Mouse (Mus musculus): Measurements from ENCODE around the gene Yif1b.
A peak's percentile ranks its signal among the peaks of the same experiment; 100 is the strongest.
"Not testable (repeated sequence)": the region's sequence is repeated elsewhere in the genome, so short reads cannot be mapped to it uniquely, and the experiment has no call there.

Gene Yif1b

DNA sequence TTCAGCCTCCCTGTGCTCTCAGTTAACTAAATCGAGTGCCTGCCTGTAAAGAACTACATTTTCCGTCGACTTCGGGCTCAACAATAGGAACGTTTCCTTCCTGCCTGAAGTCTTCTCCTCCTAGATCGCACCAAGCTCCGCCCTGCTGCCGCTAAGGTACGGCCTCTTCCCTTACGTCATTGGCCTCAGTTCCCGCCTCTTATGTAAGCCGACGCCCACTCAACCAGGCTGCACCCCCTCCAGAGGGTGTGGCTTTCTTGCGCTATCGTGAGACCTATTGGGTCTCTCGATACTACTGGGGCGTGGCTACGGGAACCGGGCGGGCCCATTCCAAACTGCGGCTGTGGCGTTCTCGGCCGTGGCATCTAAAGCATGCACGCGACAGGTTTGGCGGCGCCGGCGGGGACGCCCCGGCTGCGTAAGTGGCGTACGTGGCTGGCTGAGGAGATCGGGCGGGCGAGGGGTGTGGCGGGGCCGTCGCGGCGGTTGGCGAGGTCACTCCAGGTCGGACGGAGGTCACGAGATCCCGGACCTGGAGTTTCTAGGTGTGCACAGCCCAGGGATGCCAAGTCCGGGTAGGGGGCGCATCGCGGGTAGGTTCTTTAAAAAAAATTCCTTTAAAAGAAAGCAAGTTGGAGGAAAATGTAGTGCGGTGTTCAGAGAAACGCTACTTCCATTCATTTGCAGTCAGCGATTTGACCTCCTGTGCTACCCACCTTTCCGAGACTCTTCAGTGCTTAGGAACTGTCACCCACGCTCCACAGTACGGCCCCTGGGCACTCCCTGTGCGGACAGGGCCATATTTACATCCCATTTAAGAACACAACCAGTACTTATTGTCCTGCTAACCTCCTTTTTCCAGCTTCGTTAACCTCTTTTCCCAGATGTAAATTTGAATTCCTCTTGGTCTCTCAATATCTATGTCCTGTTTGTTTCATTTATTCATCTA lies at the start of gene Yif1b:
Gene Yif1b (plus strand): TSS at position 311 of the 949 bp plus-strand sequence.
- DNase-seq (ENCODE audit: low read depth, low spot score): peak; percentile 100

DNA sequence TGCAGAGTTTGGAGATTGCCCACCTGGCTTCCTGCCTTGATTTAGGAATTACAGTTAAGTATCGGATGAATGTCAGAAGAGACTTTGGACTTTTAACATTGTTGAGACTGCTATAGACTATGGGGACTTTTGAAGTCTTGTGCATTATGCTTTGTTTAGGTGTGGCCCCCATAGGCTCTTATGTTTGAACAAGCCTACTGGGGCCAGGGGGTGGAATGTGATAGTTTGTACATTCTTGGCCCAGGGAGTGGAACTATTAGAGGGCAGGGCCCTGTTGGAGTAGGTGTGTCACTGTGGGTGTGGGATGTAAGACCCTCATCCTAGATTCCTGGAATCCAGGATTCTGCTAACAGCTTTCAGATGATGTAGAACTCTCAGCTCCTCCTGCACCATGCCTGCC lies 43.9 kb upstream of the Yif1b start:
- not testable (repeated sequence) for DNase-seq (ENCODE audit: low read depth, low spot score)

DNA sequence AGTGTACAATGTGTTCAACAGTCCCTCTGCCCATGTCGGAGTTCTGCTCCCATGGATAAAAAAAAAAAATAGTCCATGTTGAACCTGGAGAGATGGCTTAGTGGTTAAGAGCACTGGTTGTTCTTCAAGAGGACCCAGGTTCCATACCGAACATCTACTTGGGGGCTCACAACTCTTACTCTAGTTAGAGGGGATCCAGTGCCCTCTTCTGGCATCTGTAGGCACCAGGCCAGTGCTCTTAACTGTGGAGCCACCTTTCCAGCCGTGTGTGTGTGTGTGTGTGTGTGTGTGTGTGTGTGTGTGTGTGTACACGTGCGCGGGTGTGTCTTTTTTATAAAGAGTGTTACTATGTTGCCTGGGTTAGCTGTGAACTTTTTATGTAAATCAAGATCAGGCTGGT lies 35.6 kb upstream of the Yif1b start:
- no peak for DNase-seq (ENCODE audit: low read depth, low spot score)

DNA sequence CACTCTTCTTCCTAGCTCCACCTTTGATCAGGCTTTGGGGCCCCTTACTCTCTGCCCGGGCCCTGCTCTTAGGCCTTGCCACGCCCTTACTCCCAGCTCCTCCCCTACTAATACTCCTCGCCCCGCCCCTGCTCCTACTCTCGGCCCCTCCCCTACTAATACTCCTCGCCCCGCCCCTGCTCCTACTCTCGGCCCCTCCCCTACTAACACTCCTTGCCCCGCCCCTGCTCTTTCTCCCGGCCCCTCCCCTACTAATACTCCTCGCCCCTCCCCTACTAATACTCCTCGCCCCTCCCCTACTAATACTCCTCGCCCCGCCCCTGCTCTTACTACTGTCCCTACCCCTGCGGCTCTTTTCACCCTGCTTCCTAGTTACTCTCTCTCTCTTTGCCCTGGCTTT lies 27.1 kb upstream of the Yif1b start:
- peak; percentile 55 for DNase-seq (ENCODE audit: low read depth, low spot score)

DNA sequence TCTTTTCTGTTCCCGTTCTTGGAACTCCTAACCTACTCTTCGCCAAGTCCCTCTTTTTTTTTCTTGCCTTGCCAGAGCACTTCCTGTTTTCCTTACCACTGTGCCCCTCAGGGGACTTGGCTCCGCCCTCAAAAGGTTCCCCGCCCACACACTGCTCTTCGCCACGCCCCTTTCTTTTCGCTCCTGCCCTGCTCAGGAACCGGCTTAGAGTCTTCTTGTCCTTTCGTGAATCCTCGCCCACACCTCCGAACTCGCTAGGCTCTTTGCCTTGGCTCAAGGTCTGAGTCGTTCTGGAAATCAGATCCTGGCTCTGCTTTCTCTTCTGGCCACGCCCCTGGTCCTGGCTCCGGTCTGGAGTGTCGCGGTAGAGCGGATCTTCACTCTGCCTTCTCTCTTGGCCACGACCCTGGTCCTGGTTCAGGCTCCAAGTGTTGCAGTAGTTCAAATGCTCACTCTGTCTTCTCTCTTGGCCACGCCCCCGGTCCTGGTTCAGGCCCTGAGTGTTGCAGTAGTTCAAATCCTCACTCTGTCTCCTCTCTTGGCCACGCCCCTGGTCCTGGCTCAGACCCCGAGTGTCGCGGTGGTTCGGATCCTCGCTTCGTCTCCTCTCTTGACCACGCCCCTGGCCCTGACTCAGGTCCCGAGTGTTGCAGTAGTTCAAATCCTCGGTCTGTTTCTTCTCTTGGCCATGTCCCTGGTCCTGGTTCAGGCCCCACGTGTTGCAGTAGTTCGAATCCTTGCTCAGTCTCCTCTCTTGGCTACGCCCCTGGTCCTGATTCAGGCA lies 26.5 kb upstream of the Yif1b start:
- DNase-seq (ENCODE audit: low read depth, low spot score): peak; percentile 91

DNA sequence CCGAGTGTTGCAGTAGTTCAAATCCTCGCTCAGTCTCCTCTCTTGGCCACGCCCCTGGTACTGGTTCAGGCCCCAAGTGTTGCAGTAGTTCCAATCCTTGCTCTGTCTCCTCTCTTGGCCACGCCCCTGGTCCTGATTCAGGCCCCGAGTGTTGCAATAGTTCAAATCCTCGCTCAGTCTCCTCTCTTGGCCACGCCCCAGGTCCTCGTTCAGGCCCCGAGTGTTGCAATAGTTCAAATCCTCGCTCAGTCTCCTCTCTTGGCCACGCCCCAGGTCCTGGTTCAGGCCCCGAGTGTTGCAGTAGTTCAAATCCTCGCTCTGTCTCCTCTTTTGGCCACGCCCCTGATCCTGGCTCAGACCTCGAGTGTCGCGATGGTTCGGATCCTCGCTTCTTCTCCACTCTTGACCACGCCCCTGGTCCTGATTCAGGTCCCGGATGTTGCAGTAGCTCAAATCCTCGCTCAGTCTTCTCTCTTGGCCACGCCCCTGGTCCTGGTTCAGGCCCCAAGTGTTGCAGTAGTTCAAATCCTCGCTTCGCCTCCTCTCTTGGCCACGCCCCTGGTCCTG lies 25.8 kb upstream of the Yif1b start:
- peak; percentile 89 for DNase-seq (ENCODE audit: low read depth, low spot score)

DNA sequence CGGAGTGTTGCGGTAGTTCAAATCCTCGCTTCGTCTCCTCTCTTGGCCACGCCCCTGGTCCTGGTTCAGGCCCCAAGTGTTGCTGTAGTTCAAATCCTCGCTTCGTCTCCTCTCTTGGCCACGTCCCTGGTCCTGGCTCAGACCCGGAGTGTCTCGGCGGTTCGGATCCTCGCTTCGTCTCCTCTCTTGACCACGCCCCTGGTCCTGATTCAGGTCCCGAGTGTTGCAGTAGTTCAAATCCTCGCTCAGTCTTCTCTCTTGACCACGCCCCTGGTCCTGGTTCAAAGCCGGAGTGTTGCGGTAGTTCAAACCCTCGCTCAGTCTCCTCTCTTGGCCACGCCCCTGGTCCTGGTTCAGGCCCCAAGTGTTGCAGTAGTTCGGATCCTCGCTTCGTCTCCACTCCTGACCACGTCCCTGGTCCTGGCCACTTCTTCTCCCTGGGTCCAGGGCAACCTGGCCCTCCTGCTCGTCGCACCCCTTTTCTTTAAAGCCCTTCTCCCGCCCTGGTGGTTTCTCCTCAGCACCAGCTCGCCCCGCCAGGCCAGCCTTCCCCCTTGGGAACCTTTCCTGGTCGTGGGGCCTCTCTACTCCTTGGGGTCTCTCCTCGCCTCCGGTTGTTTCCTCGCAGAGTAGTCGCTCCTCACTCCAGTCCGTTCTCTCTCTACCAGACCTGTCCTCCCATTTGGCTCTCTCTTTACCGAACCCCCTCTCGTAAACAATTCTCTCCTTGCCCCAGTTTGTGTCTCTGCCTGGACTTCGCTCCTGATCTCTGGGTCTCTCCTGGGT lies 25.2 kb upstream of the Yif1b start:
- not testable (repeated sequence) for DNase-seq (ENCODE audit: low read depth, low spot score)

DNA sequence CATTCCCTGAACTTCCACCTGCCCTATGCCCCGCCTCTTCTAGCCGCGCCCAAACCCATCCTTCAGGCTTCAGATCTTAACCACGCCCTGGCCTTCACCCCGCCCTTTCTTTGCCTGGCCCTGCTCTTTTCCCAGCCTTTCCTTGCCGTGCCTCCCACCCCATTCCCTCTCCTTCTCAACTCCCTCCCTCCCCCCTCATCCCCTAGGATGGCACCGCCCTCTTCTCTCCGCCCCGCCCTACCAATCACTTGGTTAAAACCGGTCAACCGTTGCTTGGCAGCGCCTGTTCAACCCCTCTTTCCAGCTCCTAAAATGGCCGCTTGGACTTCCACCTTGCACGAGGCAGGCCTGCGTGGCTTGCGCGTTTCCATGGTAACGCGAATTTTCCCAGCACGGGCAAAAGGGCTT lies 24.4 kb upstream of the Yif1b start, which contains the start of gene Catsperg1:
Gene Catsperg1 (minus strand): TSS at position 361 of the 408 bp plus-strand sequence.
- DNase-seq (ENCODE audit: low read depth, low spot score): peak; percentile 98

DNA sequence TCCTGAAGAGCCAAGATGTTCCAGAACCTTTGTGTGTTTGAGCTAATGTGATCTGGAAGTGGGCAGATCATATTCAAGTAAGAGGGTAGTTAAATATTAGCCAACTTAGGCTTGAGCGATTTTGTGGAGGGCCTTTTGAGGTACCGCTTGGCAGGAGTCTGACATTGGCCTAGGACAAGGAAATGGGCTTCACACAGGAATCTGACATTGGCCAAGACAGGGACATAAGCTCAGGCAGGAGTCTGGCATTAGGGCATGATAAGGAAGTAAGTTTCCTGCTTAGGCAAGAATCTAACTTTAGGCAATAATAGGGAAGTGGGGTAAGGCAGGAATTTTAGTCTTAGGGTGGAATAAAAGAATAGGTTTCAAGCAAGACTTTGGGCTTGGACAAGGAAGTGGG lies 23.9 kb upstream of the Yif1b start:
- no peak for DNase-seq (ENCODE audit: low read depth, low spot score)

DNA sequence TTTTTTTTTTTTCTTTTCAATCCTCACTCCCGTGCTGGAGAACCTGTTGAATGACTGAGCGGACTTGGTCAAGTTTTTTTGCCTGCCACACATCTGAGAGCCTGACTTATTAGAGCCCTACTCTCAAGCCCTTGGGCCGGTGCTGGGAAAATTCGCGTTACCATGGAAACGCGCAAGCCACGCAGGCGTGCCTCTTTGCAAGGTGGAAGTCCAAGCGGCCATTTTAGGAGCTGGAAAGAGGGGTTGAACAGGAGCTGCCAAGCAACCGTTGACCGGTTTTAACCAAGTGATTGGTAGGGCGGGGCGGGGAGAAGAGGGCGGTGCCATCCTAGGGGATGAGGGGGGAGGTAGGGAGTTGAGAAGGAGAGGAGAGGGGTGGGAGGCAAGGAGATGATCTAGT lies 23.3 kb upstream of the Yif1b start:
- DNase-seq (ENCODE audit: low read depth, low spot score): peak; percentile 92

DNA sequence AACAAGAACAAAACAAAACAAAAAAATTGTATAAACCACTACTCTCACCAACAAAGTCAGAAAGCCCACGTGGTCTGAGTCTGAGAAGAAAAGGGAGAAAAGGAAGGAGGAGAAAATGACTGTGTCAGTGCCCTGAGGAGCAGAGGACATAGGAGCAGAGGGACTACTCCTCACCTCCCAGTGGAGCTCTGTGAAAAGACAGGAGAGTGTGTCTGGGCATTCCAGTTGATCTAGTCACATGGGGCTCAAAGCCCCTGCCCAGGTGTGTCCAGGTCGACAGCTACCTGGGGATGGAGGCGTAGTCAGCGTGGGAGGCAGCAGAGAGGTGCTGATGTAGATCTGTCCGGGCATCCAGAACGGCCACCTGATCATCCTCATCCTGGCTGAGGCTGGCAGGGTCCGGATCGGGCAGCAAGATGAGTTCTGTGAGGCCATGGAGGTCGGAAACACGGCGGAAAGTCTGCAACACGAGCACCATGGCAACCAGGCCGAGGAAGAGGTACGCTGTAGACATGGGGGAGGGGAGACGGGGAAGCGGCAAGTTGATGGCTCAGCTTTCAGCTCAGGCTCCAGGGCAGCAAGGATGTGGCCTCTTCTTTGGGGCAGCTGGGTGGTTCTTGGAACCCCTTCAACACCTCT lies 13.3 kb upstream of the Yif1b start:
- DNase-seq (ENCODE audit: low read depth, low spot score): peak; percentile 49

DNA sequence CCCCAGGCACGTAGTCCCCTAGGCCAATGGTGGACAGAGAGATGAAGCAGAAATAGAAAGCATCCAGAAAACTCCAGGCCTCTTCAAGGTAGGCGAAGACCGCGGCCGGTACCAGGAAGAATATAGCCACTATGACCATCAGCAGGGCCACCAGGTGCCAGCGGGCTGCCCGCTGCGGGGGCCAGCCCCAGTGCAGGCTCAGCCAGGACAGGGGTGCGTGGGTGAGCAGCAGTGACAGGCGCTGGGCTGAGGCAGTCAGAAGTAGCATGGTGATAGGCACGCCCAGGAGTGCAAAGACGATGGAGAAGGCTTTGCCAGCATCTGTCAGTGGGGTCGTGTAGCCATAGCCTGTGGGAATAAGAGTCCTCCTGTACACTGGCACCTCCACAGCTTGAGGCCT lies 12.6 kb upstream of the Yif1b start:
- DNase-seq (ENCODE audit: low read depth, low spot score): no peak

DNA sequence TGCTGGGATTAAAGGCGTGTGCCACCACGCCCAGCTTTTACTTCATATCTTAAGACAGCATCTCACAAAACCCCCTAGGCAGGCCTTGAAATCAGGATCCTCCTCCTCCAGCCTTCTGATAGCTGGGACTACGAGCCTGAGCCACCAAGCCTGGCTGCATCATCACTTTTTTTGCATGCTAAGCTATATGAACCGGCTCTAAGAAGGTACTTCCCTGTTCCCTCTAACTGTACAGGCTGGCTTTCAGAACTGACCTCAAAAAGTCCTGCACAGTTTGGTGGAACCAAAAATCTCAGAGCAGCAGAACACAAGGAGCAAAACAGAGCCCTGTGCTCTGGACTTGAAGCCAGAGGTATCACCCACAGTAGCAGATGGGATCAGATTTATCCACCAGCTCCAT lies 9.9 kb upstream of the Yif1b start:
- no peak for DNase-seq (ENCODE audit: low read depth, low spot score)

DNA sequence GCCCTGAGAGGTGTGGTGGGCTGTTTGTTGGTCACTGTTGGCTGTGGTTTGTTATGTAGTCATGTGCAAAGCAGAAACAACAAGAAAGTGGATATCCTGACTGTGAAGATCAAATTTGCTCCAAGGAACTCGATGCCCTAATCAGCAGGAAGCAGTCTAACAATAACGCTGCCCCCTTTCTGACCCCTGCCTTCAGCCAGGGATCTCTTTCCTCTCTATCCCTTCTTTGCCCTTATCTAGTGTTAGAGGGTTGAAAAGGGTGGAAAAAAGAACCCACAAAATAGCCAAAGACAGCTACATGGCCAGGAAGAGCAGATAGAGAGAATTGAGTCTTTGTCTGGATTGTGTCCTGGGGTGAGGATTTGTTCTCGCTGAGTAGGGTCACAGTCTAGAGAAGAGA lies 7.6 kb upstream of the Yif1b start:
- no peak for DNase-seq (ENCODE audit: low read depth, low spot score)

DNA sequence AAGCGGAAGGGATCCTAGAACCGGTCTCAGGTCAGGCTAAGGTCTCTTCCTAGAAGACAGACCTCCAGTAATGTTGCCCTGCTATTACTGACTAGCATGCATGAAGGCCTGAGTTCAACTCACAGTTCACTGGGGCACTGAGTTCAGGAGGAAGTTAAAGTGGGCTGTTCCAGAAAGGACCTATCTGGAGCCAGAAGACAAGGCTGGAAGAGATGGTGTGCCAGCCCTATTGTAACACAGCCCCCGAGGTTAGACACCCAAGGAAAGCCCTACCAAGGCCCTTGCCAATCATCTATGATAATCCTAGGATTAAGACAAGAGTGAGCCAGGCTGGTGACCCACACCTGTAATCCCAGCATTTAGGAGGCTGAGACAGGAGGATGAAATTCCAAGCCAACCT lies 6.6 kb upstream of the Yif1b start:
- no peak for DNase-seq (ENCODE audit: low read depth, low spot score)

DNA sequence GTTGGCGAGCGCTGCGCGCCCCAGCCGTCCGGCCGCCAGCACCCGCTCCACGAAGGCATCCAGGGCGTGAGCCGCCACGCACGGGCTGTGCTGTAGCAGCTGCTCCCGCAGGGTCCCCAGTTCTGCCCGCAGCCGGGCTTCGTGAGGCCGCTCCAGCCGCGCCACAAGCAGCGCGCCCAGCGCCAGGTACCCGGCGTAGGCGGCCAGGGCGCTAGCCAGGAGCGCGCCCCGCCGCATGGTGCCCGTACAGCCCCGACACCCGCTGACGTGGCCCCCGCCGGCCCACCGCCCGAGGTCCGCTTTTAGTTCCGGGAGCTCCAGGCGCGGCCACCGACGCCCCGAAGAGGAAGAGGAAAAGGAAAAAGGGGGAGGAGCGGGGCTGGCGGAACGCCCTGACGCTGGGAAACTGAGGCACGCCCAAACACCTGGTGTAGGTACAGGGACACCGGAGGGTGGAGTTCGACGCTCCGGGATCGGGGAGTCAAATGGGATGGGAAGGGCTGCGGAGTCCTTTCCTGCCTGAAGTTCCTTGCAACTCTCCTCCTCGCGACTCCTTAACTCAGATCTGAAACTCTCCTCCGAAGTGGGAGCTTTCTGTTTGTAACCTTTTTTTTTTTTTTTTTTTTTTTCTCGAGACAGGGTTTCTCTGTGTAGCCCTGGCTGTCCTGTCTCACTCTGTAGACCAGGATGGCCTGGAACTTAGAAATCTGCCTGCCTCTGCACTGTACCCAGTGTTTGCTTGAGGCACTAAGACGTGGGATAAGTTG lies 5.7 kb upstream of the Yif1b start, which contains the start of gene Kcnk6:
Gene Kcnk6 (minus strand): TSS at position 269 of the 767 bp plus-strand sequence.
- peak; percentile 27 for DNase-seq (ENCODE audit: low read depth, low spot score)

DNA sequence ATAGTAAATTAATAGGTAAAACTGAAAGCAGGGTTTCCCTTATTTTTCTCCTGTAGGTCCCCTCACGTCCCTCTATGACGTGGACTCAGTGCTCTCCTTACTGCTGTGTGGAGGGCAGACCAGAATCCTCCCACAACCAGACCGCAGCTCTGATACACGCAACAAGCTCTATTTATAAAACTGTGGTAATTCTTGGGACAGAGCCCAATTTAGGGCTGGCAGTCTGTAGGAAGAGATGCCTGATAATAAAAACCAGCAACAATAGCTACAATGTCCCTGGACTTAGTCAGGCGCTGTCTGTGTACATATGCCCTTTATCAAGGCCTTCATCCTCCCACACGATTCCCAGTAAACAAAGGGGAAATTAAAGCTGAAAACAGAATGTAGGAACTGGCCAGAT lies 4.4 kb upstream of the Yif1b start:
- DNase-seq (ENCODE audit: low read depth, low spot score): no peak

DNA sequence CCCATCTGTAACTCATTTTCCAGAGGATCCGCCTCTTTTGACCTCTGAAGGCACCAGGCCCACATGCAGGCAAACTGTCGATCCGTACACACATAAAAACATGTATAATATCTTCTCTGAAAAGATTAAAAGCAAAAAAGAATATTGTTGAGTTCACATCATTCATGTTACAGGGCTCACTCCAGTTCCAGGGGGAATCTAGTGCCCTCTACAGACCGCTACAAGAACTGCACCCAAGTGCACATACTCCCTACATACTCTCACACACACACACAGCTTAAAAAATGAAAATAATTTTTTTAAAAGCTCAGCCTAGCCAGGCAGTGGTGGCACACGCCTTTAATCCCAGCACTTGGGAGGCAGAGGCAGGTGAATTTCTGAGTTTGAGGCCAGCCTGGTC lies 3.5 kb upstream of the Yif1b start:
- peak; percentile 59 for DNase-seq (ENCODE audit: low read depth, low spot score)

DNA sequence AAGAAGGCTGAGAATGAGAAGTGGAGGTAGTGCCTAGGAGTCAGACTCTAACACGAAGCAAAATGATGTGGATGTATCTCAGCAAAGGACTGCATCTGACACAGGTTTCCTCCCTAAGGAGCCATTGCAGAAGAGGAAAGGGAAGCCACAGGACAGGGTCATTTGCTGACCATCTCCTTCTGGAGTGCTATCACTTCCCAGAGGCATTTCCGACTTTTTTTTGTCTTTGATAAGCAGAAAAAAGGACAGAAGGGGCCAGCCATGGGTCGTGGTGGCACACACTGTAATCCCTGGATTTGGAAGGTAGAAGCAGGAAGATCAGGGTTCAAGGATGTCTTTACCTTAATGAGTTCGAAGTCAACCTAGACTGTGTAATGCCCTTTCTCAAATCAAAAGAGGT lies 1.5 kb upstream of the Yif1b start:
- no peak for DNase-seq (ENCODE audit: low read depth, low spot score)

DNA sequence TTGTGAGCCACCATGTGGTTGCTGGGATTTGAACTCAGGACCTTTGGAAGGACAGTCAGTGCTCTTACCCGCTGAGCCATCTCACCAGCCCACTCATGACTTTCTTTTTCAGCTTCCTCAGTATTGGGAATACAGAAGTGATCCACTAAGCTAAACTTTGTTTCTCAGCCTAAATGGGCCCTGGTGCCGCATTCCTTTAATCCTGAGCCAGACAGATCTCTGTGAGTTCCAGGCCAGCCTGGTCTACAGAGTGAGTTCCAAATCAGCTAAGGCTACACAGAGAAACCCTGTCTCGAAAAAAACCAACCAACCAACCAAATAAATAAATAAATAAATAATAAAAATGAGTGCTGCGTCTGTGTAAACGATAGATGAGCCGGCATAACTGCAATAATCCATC lies 533 bp upstream of the Yif1b start:
- not testable (repeated sequence) for DNase-seq (ENCODE audit: low read depth, low spot score)

All from ES-CJ7 (cell line).